Mouse (Mus musculus): ENCODE results near the gene Slc35b2. TPM values are rescaled to one million over a fixed set of nuclear protein-coding genes. Genes with fewer than 3 reads are reported as not detected.
A peak's percentile ranks its signal among the peaks of the same experiment; 100 is the strongest.

The Slc35b2 gene
- total RNA-seq, 2 experiments from 2014 or later: 16.2 to 17.7 TPM

GRCm38 (mm10) chr17:45563216-45563615 is 458 bp upstream of the Slc35b2 start:
- DNase-seq (ENCODE audit: low spot score): no peak

- DNase-seq (ENCODE audit: low spot score): no peak
Observed at GRCm38 (mm10) chr17:45564531-45565084, 934 bp downstream of the Slc35b2 start.

GRCm38 (mm10) chr17:45565103-45565502 is 1.4 kb downstream of the Slc35b2 start:
- no peak for DNase-seq (ENCODE audit: low spot score)

GRCm38 (mm10) chr17:45566031-45566359 is 2.3 kb downstream of the Slc35b2 start:
- DNase-seq (ENCODE audit: low spot score): no peak

- DNase-seq (ENCODE audit: low spot score): no peak
Observed at GRCm38 (mm10) chr17:45566360-45567161, 2.9 kb downstream of the Slc35b2 start.

GRCm38 (mm10) chr17:45567162-45567601 is 3.5 kb downstream of the Slc35b2 start:
- no peak for DNase-seq (ENCODE audit: low spot score)

GRCm38 (mm10) chr17:45568990-45569389 is 5.3 kb downstream of the Slc35b2 start:
- DNase-seq (ENCODE audit: low spot score): no peak

GRCm38 (mm10) chr17:45569999-45570398 is 6.3 kb downstream of the Slc35b2 start:
- DNase-seq (ENCODE audit: low spot score): no peak

GRCm38 (mm10) chr17:45572103-45573086 is 8.7 kb downstream of the Slc35b2 start:
- DNase-seq (ENCODE audit: low spot score): peak; percentile 72

GRCm38 (mm10) chr17:45573087-45573779 is 9.6 kb downstream of the Slc35b2 start, which contains the start of gene Hsp90ab1:
TSS of gene Hsp90ab1 (minus strand) at chr17:45573271.
- peak; percentile 99 for DNase-seq (ENCODE audit: low spot score)

GRCm38 (mm10) chr17:45573780-45574123 is 10.1 kb downstream of the Slc35b2 start:
- DNase-seq (ENCODE audit: low spot score): peak; percentile 97

GRCm38 (mm10) chr17:45574129-45574761 is 10.6 kb downstream of the Slc35b2 start:
- peak; percentile 70 for DNase-seq (ENCODE audit: low spot score)

- DNase-seq (ENCODE audit: low spot score): no peak
Observed at GRCm38 (mm10) chr17:45575123-45575897, 11.6 kb downstream of the Slc35b2 start.

GRCm38 (mm10) chr17:45578242-45578641 is 14.6 kb downstream of the Slc35b2 start:
- no peak for DNase-seq (ENCODE audit: low spot score)

- DNase-seq (ENCODE audit: low spot score): no peak
Observed at GRCm38 (mm10) chr17:45578843-45579242, 15.2 kb downstream of the Slc35b2 start.

- DNase-seq (ENCODE audit: low spot score): no peak
Observed at GRCm38 (mm10) chr17:45579554-45579953, 15.9 kb downstream of the Slc35b2 start.

- peak; percentile 52 for DNase-seq (ENCODE audit: low spot score)
Observed at GRCm38 (mm10) chr17:45580958-45581477, 17.3 kb downstream of the Slc35b2 start.

- DNase-seq (ENCODE audit: low spot score): peak; percentile 77
Observed at GRCm38 (mm10) chr17:45581567-45581983, 17.9 kb downstream of the Slc35b2 start.

GRCm38 (mm10) chr17:45582188-45582587 is 18.5 kb downstream of the Slc35b2 start:
- DNase-seq (ENCODE audit: low spot score): no peak
